Mouse (Mus musculus) embryonic facial prominence, embryonic 12.5 days (tissue): ENCODE results near the gene 4930562C15Rik. TPM values are rescaled to one million over a fixed set of nuclear protein-coding genes. Genes with fewer than 3 reads are reported as not detected.

Source experiments
- ATAC-seq: fragments of 200-750 bp; cut with Nextera tagmentation; 2 replicates; pipeline ENCODE4 v1.8.0; 2017; ENCODE audit not compliant: insufficient number of reproducible peaks, insufficient read depth, low FRiP score, low TSS enrichment
- H3K27ac ChIP-seq: fragments of 300-500 bp; sonication (generic); 2 replicates; pipeline ENCODE4 v1.5.1; 2016; ENCODE audit warnings: mild to moderate bottlenecking
- H3K27me3 ChIP-seq: fragments of 300-500 bp; sonication (generic); 2 replicates; pipeline ENCODE4 v1.6.1; 2016; ENCODE audit warnings: mild to moderate bottlenecking, moderate library complexity
- H3K36me3 ChIP-seq: fragments of 300-500 bp; sonication (generic); 2 replicates; pipeline ENCODE4 v1.6.1; 2016; ENCODE audit warnings: mild to moderate bottlenecking
- H3K4me1 ChIP-seq: fragments of 300-500 bp; sonication (generic); 2 replicates; pipeline ENCODE4 v1.6.1; 2016
- H3K4me2 ChIP-seq: fragments of 300-500 bp; sonication (generic); replicated peaks from 2 replicates; pipeline ENCODE4 v1.6.1; 2016; ENCODE audit warnings: mild to moderate bottlenecking, moderate library complexity
- H3K4me3 ChIP-seq: fragments of 300-500 bp; sonication (generic); 2 replicates; pipeline ENCODE4 v1.5.1; 2016; ENCODE audit warnings: mild to moderate bottlenecking
- H3K9ac ChIP-seq: fragments of 300-500 bp; sonication (generic); 2 replicates; pipeline ENCODE4 v1.6.1; 2016; ENCODE audit warnings: mild to moderate bottlenecking, moderate library complexity
- H3K9me3 ChIP-seq: fragments of 300-500 bp; sonication (generic); 2 replicates; pipeline ENCODE4 v1.6.1; 2016; ENCODE audit warnings: mild to moderate bottlenecking, moderate library complexity
- WGBS: fragments of 180-500 bp; shearing (Covaris S2); methylation state at CpG from one replicate; pipeline ENCODE4 v1.1.7; 2016; 5-methylcytosine and 5-hydroxymethylcytosine counted together
- polyA plus RNA-seq: library from polyadenylated mRNA; unstranded; fragments of >200 nt; fragmentation: Nextera tagmentation; extraction: Ambion mirVana; gene quantifications from 2 replicates; pipeline ENCODE4 v1.2.1, GENCODE M21; 2016

The 4930562C15Rik gene
- polyA plus RNA-seq, 1 experiment from 2014 or later, result 0.67 TPM

GRCm38 (mm10) chr16:4862863-4863483 lies 27.8 kb downstream of the 4930562C15Rik start:
- Histone ChIP-seq H3K27ac (no peak overlapping the region), H3K4me1 (peaks cover 5% of the 10 kb centered on the region; the same call in 1 of the 2 replicates), H3K9me3 (no peaks in the 10 kb centered on the region), H3K4me2 (no peak overlapping the region), H3K9ac (no peak overlapping the region), H3K36me3 (no peaks in the 10 kb centered on the region), H3K27me3 (no peaks in the 10 kb centered on the region), H3K4me3 (no peak overlapping the region)
- ATAC-seq, result no peak
- WGBS, result 56% methylated on average over 9 of the region's 9 CpGs

DNA sequence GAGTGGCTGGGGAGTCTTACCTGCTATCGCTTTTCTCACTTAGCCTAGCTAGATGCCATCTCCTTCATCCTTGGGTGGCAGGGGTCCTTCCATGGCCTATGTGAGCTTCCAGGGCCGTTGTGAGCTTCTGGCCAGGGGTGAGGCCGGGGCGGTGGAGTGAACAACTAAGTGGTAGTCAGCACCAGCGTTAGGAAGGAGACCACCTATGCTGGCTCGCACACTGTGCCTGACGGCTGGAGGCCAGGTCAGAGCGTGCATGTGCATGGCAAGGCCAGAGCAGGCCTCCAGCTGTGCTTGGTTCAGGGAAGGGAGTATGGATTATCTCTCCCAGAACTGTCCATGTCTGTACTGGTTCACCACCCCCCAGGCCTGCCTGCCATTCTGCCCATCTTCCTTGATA lies 28.5 kb downstream of the 4930562C15Rik start:
- H3K27me3 ChIP-seq, result no peaks in the 10 kb centered on the region

GRCm38 (mm10) chr16:4866101-4866695 lies 31.0 kb downstream of the 4930562C15Rik start:
- H3K4me1 ChIP-seq, result peaks cover 5% of the 10 kb centered on the region; the same call in 1 of the 2 replicates
- H3K4me2 ChIP-seq, result no peak overlapping the region
- 51% methylated on average over 7 of the region's 7 CpGs for WGBS
- no peak overlapping the region for H3K27ac ChIP-seq
- peaks cover 9% of the 10 kb centered on the region for H3K36me3 ChIP-seq
- H3K9ac ChIP-seq, result no peak overlapping the region
- H3K4me3 ChIP-seq, result no peak overlapping the region
- no peaks in the 10 kb centered on the region for H3K27me3 ChIP-seq
- H3K9me3 ChIP-seq, result no peaks in the 10 kb centered on the region
- no peak for ATAC-seq

More for the DNA sequence above, 28.5 kb downstream of the 4930562C15Rik start:
- Histone ChIP-seq H3K4me2 (no peak overlapping the region), H3K4me3 (no peak overlapping the region), H3K36me3 (no peaks in the 10 kb centered on the region), H3K9ac (no peak overlapping the region), H3K9me3 (no peaks in the 10 kb centered on the region), H3K4me1 (peaks cover 5% of the 10 kb centered on the region; the same call in 1 of the 2 replicates), H3K27ac (no peak overlapping the region)
- WGBS, result 79% methylated on average over 8 of the region's 8 CpGs
- ATAC-seq, result no peak

- Histone ChIP-seq H3K4me3 (no peak overlapping the region), H3K4me1 (peaks cover 5% of the 10 kb centered on the region; the same call in 1 of the 2 replicates), H3K9me3 (no peaks in the 10 kb centered on the region), H3K27me3 (no peaks in the 10 kb centered on the region), H3K27ac (no peak overlapping the region), H3K9ac (no peak overlapping the region), H3K4me2 (no peak overlapping the region), H3K36me3 (peaks cover 32% of the 10 kb centered on the region)
- 81% methylated on average over 5 of the region's 5 CpGs for WGBS
- ATAC-seq, result no peak
Observed at GRCm38 (mm10) chr16:4870490-4870889, 35.3 kb downstream of the 4930562C15Rik start.

DNA sequence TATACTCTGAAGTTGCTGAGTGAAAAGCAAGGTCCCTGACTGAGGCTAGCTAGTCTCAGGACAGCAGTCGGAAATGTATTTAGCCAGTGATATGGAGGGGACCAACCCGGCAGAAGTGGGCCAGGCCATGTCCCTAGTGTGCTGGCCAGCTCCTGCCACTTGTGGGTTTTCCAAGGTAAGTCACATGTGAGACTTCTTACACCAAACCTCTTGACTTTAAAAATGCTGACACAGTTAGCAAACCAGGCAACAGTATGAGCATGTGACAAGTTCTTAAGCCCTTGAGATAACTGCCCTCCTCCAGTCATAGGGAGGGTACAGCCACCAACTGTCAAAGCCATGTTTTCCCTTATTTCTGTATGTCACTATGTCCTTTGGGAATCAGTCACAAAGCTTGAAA lies 36.7 kb downstream of the 4930562C15Rik start:
- Histone ChIP-seq H3K4me3 (no peak overlapping the region), H3K36me3 (peaks cover 38% of the 10 kb centered on the region), H3K9ac (no peak overlapping the region), H3K27ac (no peak overlapping the region), H3K27me3 (no peaks in the 10 kb centered on the region), H3K9me3 (no peaks in the 10 kb centered on the region), H3K4me1 (0 out of 2 replicates have a peak, but pooled peaks cover 5% of the 10 kb centered on the region), H3K4me2 (no peak overlapping the region)
- no peak for ATAC-seq
- WGBS, result 81% methylated on average over 2 of the region's 2 CpGs

- H3K9me3 ChIP-seq, result no peaks in the 10 kb centered on the region
- H3K4me1 ChIP-seq, result peaks cover 20% of the 10 kb centered on the region
- no peak for ATAC-seq
- no peak overlapping the region for H3K4me3 ChIP-seq
- peaks cover 29% of the 10 kb centered on the region for H3K36me3 ChIP-seq
- H3K27ac ChIP-seq, result no peak overlapping the region
- WGBS, result 88% methylated on average over 23 of the region's 23 CpGs
- no peaks in the 10 kb centered on the region for H3K27me3 ChIP-seq
- H3K4me2 ChIP-seq, result no peak overlapping the region
- no peak overlapping the region for H3K9ac ChIP-seq
Observed at GRCm38 (mm10) chr16:4875198-4876032, 40.2 kb downstream of the 4930562C15Rik start.

DNA sequence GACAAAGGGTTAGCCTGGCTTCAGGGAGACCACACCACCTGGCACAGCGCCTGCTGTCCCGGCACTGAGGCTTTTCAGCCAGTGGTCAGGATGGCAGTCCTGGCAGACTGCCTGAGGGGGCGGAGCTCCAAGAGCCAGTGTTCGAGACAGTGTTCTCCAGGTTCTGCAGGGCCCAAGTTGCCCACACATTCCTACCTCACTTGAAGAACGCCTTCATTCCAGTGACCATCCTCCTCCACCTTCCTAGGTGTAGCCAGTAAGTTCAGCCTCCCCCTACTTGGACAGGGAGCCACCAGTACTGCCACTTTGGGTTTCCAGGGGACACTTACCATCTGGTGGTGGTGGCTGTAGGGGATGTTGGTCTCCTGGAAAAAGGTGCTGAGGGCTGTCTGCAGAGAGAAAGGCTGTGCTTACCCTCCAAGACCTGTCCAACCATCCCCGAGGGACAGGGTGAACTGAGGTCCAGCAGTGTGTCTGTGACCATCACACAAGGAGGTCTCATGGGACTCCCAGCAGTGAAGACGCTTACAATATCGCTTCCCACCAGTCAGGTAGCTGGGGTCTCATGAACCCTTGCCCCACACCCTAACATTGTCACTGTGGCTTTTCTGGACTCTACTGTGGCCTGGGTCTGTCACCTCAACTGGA lies 40.9 kb downstream of the 4930562C15Rik start:
- H3K4me3 ChIP-seq, result no peak overlapping the region
- H3K9me3 ChIP-seq, result no peaks in the 10 kb centered on the region
- H3K27me3 ChIP-seq, result no peaks in the 10 kb centered on the region
- H3K4me2 ChIP-seq, result no peak overlapping the region
- H3K27ac ChIP-seq, result no peak overlapping the region
- 84% methylated on average over 8 of the region's 8 CpGs for WGBS
- no peak overlapping the region for H3K9ac ChIP-seq
- H3K4me1 ChIP-seq, result peaks cover 20% of the 10 kb centered on the region
- peaks cover 29% of the 10 kb centered on the region for H3K36me3 ChIP-seq
- no peak for ATAC-seq

GRCm38 (mm10) chr16:4877195-4877594 lies 42.0 kb downstream of the 4930562C15Rik start:
- Histone ChIP-seq H3K27ac (0 out of 2 replicates have a peak overlapping the region, but pooled peaks have one; percentile 30), H3K9ac (peak overlapping the region; percentile 12; the same call in 1 of the 2 replicates), H3K4me2 (peak overlapping the region; percentile 82), H3K36me3 (peaks cover 29% of the 10 kb centered on the region), H3K4me3 (0 out of 2 replicates have a peak overlapping the region, but pooled peaks have one; percentile 88), H3K9me3 (no peaks in the 10 kb centered on the region), H3K4me1 (peaks cover 20% of the 10 kb centered on the region), H3K27me3 (no peaks in the 10 kb centered on the region)
- WGBS, result 89% methylated on average over 4 of the region's 4 CpGs
- no peak for ATAC-seq

DNA sequence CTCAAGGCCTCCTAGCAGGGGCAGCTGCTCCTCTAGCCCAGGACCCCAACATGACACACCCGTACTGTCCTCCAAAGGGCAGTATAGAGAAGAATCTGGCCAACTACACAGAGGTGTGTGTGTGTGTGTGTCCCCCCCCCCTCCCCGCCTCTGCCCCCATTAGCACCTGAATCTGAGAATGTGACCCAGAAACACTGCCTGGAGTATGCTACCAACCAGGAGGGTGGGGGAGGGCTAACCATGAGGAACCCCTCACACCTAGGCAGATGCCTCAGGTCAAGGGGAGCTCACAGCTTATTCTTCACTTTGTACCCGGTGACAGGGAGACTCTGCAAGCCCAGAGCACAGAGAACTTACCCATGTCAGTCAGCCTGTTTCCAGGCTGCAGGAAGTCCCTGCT lies 42.5 kb downstream of the 4930562C15Rik start:
- Histone ChIP-seq H3K9me3 (no peaks in the 10 kb centered on the region), H3K36me3 (peaks cover 29% of the 10 kb centered on the region), H3K27me3 (no peaks in the 10 kb centered on the region), H3K4me3 (peak overlapping the region; percentile 88), H3K4me2 (peak overlapping the region; percentile 82), H3K27ac (peak overlapping the region; percentile 99), H3K4me1 (peaks cover 20% of the 10 kb centered on the region), H3K9ac (peak overlapping the region; percentile 87; the same call in 1 of the 2 replicates)
- no peak for ATAC-seq
- WGBS, result 66% methylated on average over 3 of the region's 3 CpGs

DNA sequence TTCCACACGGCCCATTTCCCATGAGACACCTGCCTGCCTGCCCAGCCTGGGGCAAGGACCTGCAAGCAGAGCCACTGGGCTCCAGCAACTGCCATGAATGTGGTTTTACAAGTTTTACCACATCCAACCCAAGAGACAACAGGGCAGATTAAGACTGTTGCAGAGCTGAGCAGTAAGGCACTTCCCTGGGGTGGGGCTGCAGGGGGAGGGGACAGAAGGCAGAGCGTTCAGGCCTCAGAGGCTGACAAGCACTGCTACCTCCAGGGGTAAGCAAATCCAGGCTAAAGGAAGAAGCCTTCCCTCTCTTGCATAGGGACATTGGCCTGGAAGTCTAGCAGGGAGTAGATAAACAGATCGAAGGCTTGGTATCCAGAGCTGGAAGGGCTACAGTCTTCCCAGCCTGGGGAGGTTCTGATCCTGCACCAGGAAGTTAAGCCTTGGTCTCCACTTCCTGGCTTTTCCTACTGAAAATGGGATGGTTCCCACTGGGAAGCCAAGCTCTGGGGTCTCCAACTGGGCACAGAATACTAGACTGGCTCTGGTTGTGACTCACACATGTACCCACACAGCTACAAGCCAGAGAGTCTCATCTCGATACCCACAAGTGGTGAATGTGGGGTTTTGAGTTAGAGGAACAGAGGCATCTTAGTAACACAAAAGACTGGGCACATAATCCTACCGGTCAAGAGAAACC lies 43.1 kb downstream of the 4930562C15Rik start:
- Histone ChIP-seq H3K4me1 (peaks cover 20% of the 10 kb centered on the region), H3K9ac (peak overlapping the region; percentile 87), H3K4me3 (peak overlapping the region; percentile 88), H3K27me3 (no peaks in the 10 kb centered on the region), H3K9me3 (no peaks in the 10 kb centered on the region), H3K36me3 (peaks cover 28% of the 10 kb centered on the region), H3K4me2 (peak overlapping the region; percentile 82), H3K27ac (peak overlapping the region; percentile 99)
- ATAC-seq, result no peak; the same call in 1 of the 2 replicates
- 19% methylated on average over 5 of the region's 5 CpGs for WGBS
